Mouse (Mus musculus): Measurements from ENCODE around the gene Mkrn2os. TPM values are rescaled to one million over a fixed set of nuclear protein-coding genes. Genes with fewer than 3 reads are reported as not detected.

The Mkrn2os gene
- polyA plus RNA-seq, 1 experiment from 2014 or later, result 7.0 TPM

DNA sequence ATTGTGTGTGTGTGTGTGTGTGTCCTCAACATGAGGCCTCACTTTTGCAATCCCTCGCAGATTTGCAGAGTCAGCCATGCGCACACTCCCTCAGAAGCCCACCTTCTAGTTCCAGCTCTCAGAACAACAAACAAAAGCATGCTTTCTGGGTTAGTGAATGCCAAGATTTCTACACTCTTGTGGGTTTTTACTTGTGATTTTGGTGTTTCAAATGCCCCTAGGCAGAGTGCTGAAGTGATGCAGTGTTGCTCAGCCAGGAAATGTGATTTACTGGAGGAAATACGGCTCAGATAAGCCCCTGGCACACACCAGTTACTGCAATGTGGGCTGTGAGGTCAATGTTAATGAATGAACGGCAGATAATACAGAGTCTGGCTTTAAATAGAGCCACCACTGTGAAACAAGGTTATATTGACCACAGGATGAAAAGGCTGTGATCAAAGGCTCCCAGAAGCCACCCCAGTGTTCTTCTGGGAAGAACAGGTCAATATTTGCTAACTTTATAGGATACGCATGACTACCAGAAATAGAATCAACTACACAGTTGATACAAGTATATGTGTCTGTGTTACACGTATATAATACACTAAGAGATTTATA is 50.6 kb downstream of the Mkrn2os start:
- no peak overlapping the region for H3K4me3 ChIP-seq (ENCODE audit: low read depth, low read length)
- H3K4me1 ChIP-seq (ENCODE audit: control insufficient read depth, insufficient read depth, low read length), result 0 out of 2 replicates have a peak, but pooled peaks cover 2% of the 10 kb centered on the region
- H3K27me3 ChIP-seq (ENCODE audit: control insufficient read depth, insufficient read depth, low read length), result no peaks in the 10 kb centered on the region
- H3K4me2 ChIP-seq (replicated peaks; ENCODE audit: low read depth, low read length), result no peak overlapping the region
- H3K27ac ChIP-seq (ENCODE audit: low read length), result peak overlapping the region; percentile 3; the same call in 1 of the 2 replicates
- no peaks in the 10 kb centered on the region for H3K9me3 ChIP-seq (ENCODE audit: control insufficient read depth, low read depth, low read length)
- H3K36me3 ChIP-seq (ENCODE audit: control insufficient read depth, insufficient read depth, low read length), result no peaks in the 10 kb centered on the region
- WGBS, result 45% methylated on average over 6 of the region's 6 CpGs
- H3K9ac ChIP-seq (replicated peaks; ENCODE audit: low read depth, low read length), result no peak overlapping the region
- no peak for ATAC-seq (ENCODE audit: insufficient number of reproducible peaks, insufficient read depth, low FRiP score, low read depth)

DNA sequence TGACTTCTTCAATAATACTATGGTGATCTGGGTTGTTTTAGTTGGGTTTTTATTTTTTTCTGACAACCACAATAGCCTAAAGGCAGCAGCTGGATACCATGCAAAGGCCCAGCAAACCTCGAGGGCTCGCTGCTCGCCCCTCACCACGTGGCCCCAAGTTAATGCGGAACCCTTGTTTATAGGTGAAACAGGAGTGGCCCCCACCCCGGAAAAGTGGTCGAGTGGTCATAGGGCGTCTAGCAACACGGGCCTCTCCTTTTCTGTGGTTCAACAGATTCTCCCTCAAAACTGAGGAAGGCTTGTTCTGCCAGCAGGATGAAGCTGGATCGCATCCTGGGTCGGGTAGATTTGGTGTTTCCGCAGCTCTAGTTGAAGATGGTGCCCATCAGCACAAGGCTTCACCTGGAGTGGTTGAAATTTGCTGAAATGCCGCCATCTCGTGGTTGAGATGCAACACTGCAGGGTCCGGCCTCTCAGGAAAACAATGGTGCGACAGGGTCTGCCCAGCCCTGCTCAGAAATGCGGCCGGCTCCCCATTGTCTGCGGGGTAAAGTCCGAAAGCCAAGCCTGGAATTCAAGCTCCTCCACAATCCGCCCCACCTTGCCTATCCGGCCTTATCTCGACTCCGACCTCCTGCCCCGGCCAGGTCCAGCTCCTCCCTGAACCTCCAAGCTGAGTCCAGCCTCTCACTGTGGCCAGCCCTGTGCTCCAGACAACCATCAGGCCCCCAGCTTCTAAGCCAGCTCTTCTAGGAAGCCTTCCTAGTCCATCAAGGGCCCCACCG is 53.5 kb downstream of the Mkrn2os start:
- peak overlapping the region; percentile 36 for H3K4me2 ChIP-seq (replicated peaks; ENCODE audit: low read depth, low read length)
- no peak overlapping the region; the same call in 1 of the 2 replicates for H3K27ac ChIP-seq (ENCODE audit: low read length)
- 0 out of 2 replicates have a peak, but pooled peaks cover 2% of the 10 kb centered on the region for H3K4me1 ChIP-seq (ENCODE audit: control insufficient read depth, insufficient read depth, low read length)
- H3K9ac ChIP-seq (replicated peaks; ENCODE audit: low read depth, low read length), result no peak overlapping the region; the same call in 1 of the 2 replicates
- ATAC-seq (ENCODE audit: insufficient number of reproducible peaks, insufficient read depth, low FRiP score, low read depth), result peak; percentile 90
- peak overlapping the region; percentile 16; the same call in 1 of the 2 replicates for H3K4me3 ChIP-seq (ENCODE audit: low read depth, low read length)
- 18% methylated on average over 26 of the region's 26 CpGs for WGBS
- no peaks in the 10 kb centered on the region for H3K27me3 ChIP-seq (ENCODE audit: control insufficient read depth, insufficient read depth, low read length)
- no peaks in the 10 kb centered on the region for H3K36me3 ChIP-seq (ENCODE audit: control insufficient read depth, insufficient read depth, low read length)
- no peaks in the 10 kb centered on the region for H3K9me3 ChIP-seq (ENCODE audit: control insufficient read depth, low read depth, low read length)

DNA sequence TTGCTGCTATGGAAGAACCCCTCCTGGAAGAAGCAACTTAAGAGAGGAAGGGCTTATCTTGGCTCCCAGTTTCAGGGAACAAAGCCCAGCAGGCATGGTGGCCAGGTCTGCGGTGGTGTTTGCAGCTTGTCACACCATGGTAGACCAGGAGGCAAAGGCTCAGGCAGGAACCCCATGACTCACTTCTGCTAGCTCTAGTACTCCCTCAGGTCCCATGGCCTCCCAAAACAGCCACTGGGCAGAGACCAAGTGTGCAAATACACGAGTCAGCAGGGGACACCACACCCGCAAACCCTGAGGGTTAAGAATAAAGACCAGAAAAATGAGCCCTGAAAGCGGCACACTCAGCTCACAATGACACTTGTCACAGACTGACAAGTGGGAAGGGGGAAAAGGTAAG is 56.2 kb downstream of the Mkrn2os start:
- no peak overlapping the region for H3K4me2 ChIP-seq (replicated peaks; ENCODE audit: low read depth, low read length)

GRCm38 (mm10) chr6:115534617-115535016 is 57.8 kb downstream of the Mkrn2os start:
- Histone ChIP-seq H3K4me2 (replicated peaks; ENCODE audit: low read depth, low read length) (no peak overlapping the region), H3K27me3 (ENCODE audit: control insufficient read depth, insufficient read depth, low read length) (no peaks in the 10 kb centered on the region), H3K9ac (replicated peaks; ENCODE audit: low read depth, low read length) (no peak overlapping the region), H3K4me1 (ENCODE audit: control insufficient read depth, insufficient read depth, low read length) (0 out of 2 replicates have a peak, but pooled peaks cover 2% of the 10 kb centered on the region), H3K9me3 (ENCODE audit: control insufficient read depth, low read depth, low read length) (no peaks in the 10 kb centered on the region), H3K27ac (ENCODE audit: low read length) (no peak overlapping the region), H3K4me3 (ENCODE audit: low read depth, low read length) (no peak overlapping the region), H3K36me3 (ENCODE audit: control insufficient read depth, insufficient read depth, low read length) (no peaks in the 10 kb centered on the region)
- no peak for ATAC-seq (ENCODE audit: insufficient number of reproducible peaks, insufficient read depth, low FRiP score, low read depth)
- WGBS, result 63% methylated on average over 7 of the region's 7 CpGs

More for the DNA sequence above, 56.2 kb downstream of the Mkrn2os start:
- H3K9me3 ChIP-seq (ENCODE audit: control insufficient read depth, low read depth, low read length), result no peaks in the 10 kb centered on the region
- no peaks in the 10 kb centered on the region for H3K27me3 ChIP-seq (ENCODE audit: control insufficient read depth, insufficient read depth, low read length)
- no peak overlapping the region for H3K27ac ChIP-seq (ENCODE audit: low read length)
- no peak overlapping the region for H3K9ac ChIP-seq (replicated peaks; ENCODE audit: low read depth, low read length)
- no peak for ATAC-seq (ENCODE audit: insufficient number of reproducible peaks, insufficient read depth, low FRiP score, low read depth)
- 0 out of 2 replicates have a peak, but pooled peaks cover 2% of the 10 kb centered on the region for H3K4me1 ChIP-seq (ENCODE audit: control insufficient read depth, insufficient read depth, low read length)
- H3K4me3 ChIP-seq (ENCODE audit: low read depth, low read length), result no peak overlapping the region
- WGBS, result 71% methylated on average over 4 of the region's 4 CpGs
- no peaks in the 10 kb centered on the region for H3K36me3 ChIP-seq (ENCODE audit: control insufficient read depth, insufficient read depth, low read length)

Other genes starting within 250 kb of the Mkrn2os start
- gene Pparg, start 231.6 kb downstream of the Mkrn2os start, polyA plus RNA-seq (2014; fragmentation: Nextera tagmentation; extraction: Ambion mirVana), result 11.7 and 12.7 TPM in 2 replicates
- 27.7 and 31.7 TPM in 2 replicates for gene Tsen2, start 47.9 kb downstream of the Mkrn2os start, polyA plus RNA-seq (2014; fragmentation: Nextera tagmentation; extraction: Ambion mirVana)
- gene Mkrn2, start 9.3 kb upstream of the Mkrn2os start, polyA plus RNA-seq (2014; fragmentation: Nextera tagmentation; extraction: Ambion mirVana), result 32.5 and 33.5 TPM in 2 replicates
- gene Raf1, start 84.1 kb upstream of the Mkrn2os start, polyA plus RNA-seq (2014; fragmentation: Nextera tagmentation; extraction: Ambion mirVana), result 129 and 131 TPM in 2 replicates
- gene Tmem40, start 169.8 kb upstream of the Mkrn2os start, polyA plus RNA-seq (2014; fragmentation: Nextera tagmentation; extraction: Ambion mirVana), result 3.3 and 4.8 TPM in 2 replicates
- 27.7 and 31.0 TPM in 2 replicates for gene Cand2, start 182.0 kb upstream of the Mkrn2os start, polyA plus RNA-seq (2014; fragmentation: Nextera tagmentation; extraction: Ambion mirVana)
- 2,694 and 2,736 TPM in 2 replicates for gene Rpl32, start 216.2 kb upstream of the Mkrn2os start, polyA plus RNA-seq (2014; fragmentation: Nextera tagmentation; extraction: Ambion mirVana)
- 0.87 and 0.91 TPM in 2 replicates for gene Efcab12, start 245.8 kb upstream of the Mkrn2os start, polyA plus RNA-seq (2014; fragmentation: Nextera tagmentation; extraction: Ambion mirVana)